8 mouse cellular contexts compared by ENCODE assay signal in the genomic region with DNA sequence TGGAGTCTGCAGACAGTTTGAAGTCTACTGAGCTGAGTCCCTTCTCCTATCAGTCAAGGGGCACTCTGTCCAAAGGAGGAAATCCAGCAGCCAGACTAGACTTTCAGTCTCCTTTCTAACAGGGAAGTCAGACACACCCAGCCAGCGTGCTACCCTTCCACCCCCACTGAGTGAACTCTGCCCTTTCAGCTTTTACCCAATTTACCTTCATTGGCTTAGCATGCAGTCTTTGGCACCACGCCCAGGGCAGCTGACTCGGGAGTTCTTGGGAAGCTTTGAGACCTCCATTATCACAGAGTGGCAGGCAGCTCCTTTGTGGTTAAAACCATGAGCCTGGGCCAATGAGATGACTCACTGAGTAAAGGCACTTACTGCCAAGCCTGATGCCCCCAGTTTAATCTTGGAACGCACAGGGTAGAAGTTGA.
DNase-seq lines count a peak whose midpoint lies in the region; ATAC-seq and TF ChIP-seq lines count a peak whose summit lies in the region.

No protein-coding gene starts in this region.

- ATAC-seq in inflammation-experienced regulatory T-cells, adult 6 months = no peak

- TF ChIP-seq POLR2A in lung, adult 2 months (IDR thresholded peaks at IDR 0.05; ENCODE audit: borderline replicate concordance, extremely low read depth, low read depth, low read length) = no peak

- TF ChIP-seq CTCF in lung, adult 2 months (IDR thresholded peaks at IDR 0.05; ENCODE audit: insufficient read depth, low read length) = no peak

- H3K4me3 ChIP-seq in lung, adult 2 months (replicated peaks; ENCODE audit: extremely low read depth, low read depth, low read length) = no peak overlapping the region

- DNase-seq in 3T3-L1 (ENCODE audit: low read depth, low spot score) = peak; percentile 99
- DNase-seq in CD4-positive helper T cell, adult 2 months (ENCODE audit: low read depth, low spot score) = peak; percentile 9
- peak; percentile 14 for DNase-seq in cerebellum, adult 9-11 months
- peak; percentile 76 to 77 for DNase-seq in heart, adult 9 months (ENCODE audit: low spot score in 2 of 2)
- peak; percentile 94 for DNase-seq in kidney, postnatal 14 days
- DNase-seq in lung, adult 2 months = peak; percentile 77
- DNase-seq in spleen, adult 18-20 months = peak; percentile 33 to 35

- H3K4me1 ChIP-seq in lung, adult 2 months (ENCODE audit: control insufficient read depth, insufficient read depth, low read length) = peaks cover 14% of the 10 kb centered on the region

- WGBS in lung, adult 2 months = 5% methylated on average over 4 of the region's 4 CpGs

Comparison
In these comparisons a context has a peak if more than half of its experiments do, and no peak if none do; other contexts are left out.
1. DNase-seq: peak in every context shown above with its lines; median percentile 99 in 3T3-L1; 94 in kidney, postnatal 14 days; 77 in lung, adult 2 months; 76 in heart, adult 9 months; 34 in spleen, adult 18-20 months; 14 in cerebellum, adult 9-11 months; 9 in CD4-positive helper T cell, adult 2 months.